Mouse (Mus musculus) heart, embryonic 11.5 days (tissue): ENCODE data around the gene Nlrp9b. TPM values are rescaled to one million over a fixed set of nuclear protein-coding genes. Genes with fewer than 3 reads are reported as not detected.
"Not testable (repeated sequence)": the region's sequence is repeated elsewhere in the genome, so short reads cannot be mapped to it uniquely, and the experiment has no call there.

Experiments used
- ATAC-seq: fragments of 200-750 bp; cut with Nextera tagmentation; replicated peaks from 2 replicates; pipeline ENCODE4 v1.8.0; 2017; ENCODE audit warnings: moderate library complexity; ENCODE audit not compliant: insufficient number of reproducible peaks, low FRiP score, low TSS enrichment
- H3K27ac ChIP-seq: fragments of 300-500 bp; sonication (generic); 2 replicates; pipeline ENCODE4 v1.5.1; 2014; ENCODE audit warnings: mild to moderate bottlenecking, low read depth, low read length
- H3K27me3 ChIP-seq: fragments of 300-500 bp; sonication (generic); 2 replicates; pipeline ENCODE4 v1.6.1; 2014; ENCODE audit warnings: mild to moderate bottlenecking, low read length, mixed read lengths; ENCODE audit not compliant: control insufficient read depth, insufficient read depth
- H3K36me3 ChIP-seq: fragments of 300-500 bp; sonication (generic); 2 replicates; pipeline ENCODE4 v1.6.1; 2014; ENCODE audit warnings: mild to moderate bottlenecking, low read length, moderate library complexity, mixed read lengths; ENCODE audit not compliant: control insufficient read depth, insufficient read depth
- H3K4me1 ChIP-seq: fragments of 300-500 bp; sonication (generic); 2 replicates; pipeline ENCODE4 v1.6.1; 2014; ENCODE audit warnings: low read length; ENCODE audit not compliant: control insufficient read depth, insufficient read depth
- H3K4me2 ChIP-seq: fragments of 300-500 bp; sonication (generic); 2 replicates; pipeline ENCODE4 v1.6.1; 2014; ENCODE audit warnings: mild to moderate bottlenecking, moderate library complexity
- H3K4me3 ChIP-seq: fragments of 300-500 bp; sonication (generic); 2 replicates; pipeline ENCODE4 v1.5.1; 2014; ENCODE audit warnings: low read depth, low read length
- H3K9ac ChIP-seq: fragments of 300-500 bp; sonication (generic); 2 replicates; pipeline ENCODE4 v1.6.1; 2014; ENCODE audit warnings: mild to moderate bottlenecking, low read depth, low read length, moderate library complexity
- H3K9me3 ChIP-seq: fragments of 300-500 bp; sonication (generic); replicated peaks from 2 replicates; pipeline ENCODE4 v1.6.1; 2016; ENCODE audit warnings: low read length; ENCODE audit not compliant: control insufficient read depth
- WGBS: fragments of 180-500 bp; shearing (Covaris S2); extraction: QIAGEN DNeasy Blood & Tissue Kit; methylation state at CpG from one replicate; pipeline ENCODE4 v1.1.7; 2014; ENCODE audit not compliant: insufficient replicate concordance; 5-methylcytosine and 5-hydroxymethylcytosine counted together
- polyA plus RNA-seq: library from polyadenylated mRNA; unstranded; fragments of >200 nt; fragmentation: Nextera tagmentation; extraction: Ambion mirVana; gene quantifications from 2 replicates; pipeline ENCODE4 v1.2.1, GENCODE M21; 2014

Nlrp9b gene
- polyA plus RNA-seq, 1 experiment from 2014 or later: not detected

- 68% methylated on average over 3 of the region's 3 CpGs for WGBS
- not testable (repeated sequence) for ATAC-seq, H3K4me1 ChIP-seq, H3K4me2 ChIP-seq, H3K9me3 ChIP-seq, H3K9ac ChIP-seq, H3K36me3 ChIP-seq, H3K27ac ChIP-seq, H3K27me3 ChIP-seq, H3K4me3 ChIP-seq
These were observed 5.5 kb downstream of the Nlrp9b start for GRCm38 (mm10) chr7:19996721-19997120.

GRCm38 (mm10) chr7:20009987-20010386 lies 18.7 kb downstream of the Nlrp9b start:
- Histone ChIP-seq H3K36me3 (no peaks in the 10 kb centered on the region), H3K9me3 (no peaks in the 10 kb centered on the region; the same call in 1 of the 2 replicates), H3K9ac (no peak overlapping the region), H3K4me2 (no peak overlapping the region), H3K27me3 (no peaks in the 10 kb centered on the region), H3K4me3 (no peak overlapping the region), H3K4me1 (no peaks in the 10 kb centered on the region), H3K27ac (no peak overlapping the region)
- 64% methylated on average over 2 of the region's 2 CpGs for WGBS
- no peak for ATAC-seq

- H3K36me3 ChIP-seq, H3K9me3 ChIP-seq, H3K9ac ChIP-seq, ATAC-seq, H3K4me3 ChIP-seq, H3K27ac ChIP-seq, H3K4me1 ChIP-seq, H3K4me2 ChIP-seq, H3K27me3 ChIP-seq: not testable (repeated sequence)
- WGBS: 56% methylated on average over 4 of the region's 4 CpGs
These were observed 72.8 kb downstream of the Nlrp9b start for GRCm38 (mm10) chr7:20064100-20064499.

GRCm38 (mm10) chr7:20078118-20078517 lies 86.9 kb downstream of the Nlrp9b start:
- not testable (repeated sequence) for H3K9me3 ChIP-seq, ATAC-seq, H3K4me1 ChIP-seq, H3K36me3 ChIP-seq, H3K27ac ChIP-seq, H3K4me3 ChIP-seq, H3K27me3 ChIP-seq, H3K9ac ChIP-seq, H3K4me2 ChIP-seq
- 62% methylated on average over 18 of the region's 18 CpGs for WGBS

GRCm38 (mm10) chr7:20099380-20099779 lies 108.1 kb downstream of the Nlrp9b start, which contains the start of gene Vmn1r91:
Gene Vmn1r91, plus strand, starts transcription at chr7:20099680.
- not testable (repeated sequence) for ATAC-seq, H3K4me2 ChIP-seq, H3K4me3 ChIP-seq, H3K9ac ChIP-seq, H3K4me1 ChIP-seq, H3K27me3 ChIP-seq, H3K36me3 ChIP-seq, H3K27ac ChIP-seq, H3K9me3 ChIP-seq
- WGBS: 80% methylated on average over 5 of the region's 5 CpGs

GRCm38 (mm10) chr7:20122479-20122878 lies 131.2 kb downstream of the Nlrp9b start, which contains the start of gene Gm16442:
Gene Gm16442, minus strand, starts transcription at chr7:20122579.
- not testable (repeated sequence) for H3K4me1 ChIP-seq, H3K9ac ChIP-seq, H3K27me3 ChIP-seq, H3K4me3 ChIP-seq, H3K36me3 ChIP-seq, ATAC-seq, H3K4me2 ChIP-seq, H3K9me3 ChIP-seq, H3K27ac ChIP-seq
- WGBS: no CpG with 5 or more reads among the region's 2 CpGs

Other genes with a start within 250 kb of the Nlrp9b start
- 87.0 and 100 TPM in 2 replicates for gene Nectin2, start 241.0 kb upstream of the Nlrp9b start, polyA plus RNA-seq
- gene Bcam, start 220.4 kb upstream of the Nlrp9b start, polyA plus RNA-seq: 163 and 173 TPM in 2 replicates
- 0.20 and 0.24 TPM in 2 replicates for gene Cblc, start 194.7 kb upstream of the Nlrp9b start, polyA plus RNA-seq
- gene Bcl3, start 168.7 kb upstream of the Nlrp9b start, polyA plus RNA-seq: 1.0 and 1.5 TPM in 2 replicates
- not detected in 2 replicates for gene Gm19345, start 139.5 kb upstream of the Nlrp9b start, polyA plus RNA-seq
- not detected in 2 replicates for gene Ceacam16, start 130.2 kb upstream of the Nlrp9b start, polyA plus RNA-seq
- not detected in 2 replicates for gene Ceacam19, start 103.5 kb upstream of the Nlrp9b start, polyA plus RNA-seq
- gene Pvr, start 70.3 kb upstream of the Nlrp9b start, polyA plus RNA-seq: 12.0 and 13.0 TPM in 2 replicates
- gene Igsf23, start 40.7 kb upstream of the Nlrp9b start, polyA plus RNA-seq: 0.84 and 2.0 TPM in 2 replicates
- gene Ceacam20, start 26.1 kb upstream of the Nlrp9b start, polyA plus RNA-seq: not detected in 2 replicates
- gene Vmn1r91, start 108.2 kb downstream of the Nlrp9b start, polyA plus RNA-seq: not detected in 2 replicates
- not detected in 2 replicates for gene Gm16442, start 131.1 kb downstream of the Nlrp9b start, polyA plus RNA-seq
- not detected in 2 replicates for gene Vmn1r93, start 147.6 kb downstream of the Nlrp9b start, polyA plus RNA-seq
- gene Vmn1r94, start 176.9 kb downstream of the Nlrp9b start, polyA plus RNA-seq: not detected in 2 replicates
- not detected in 2 replicates for gene Vmn1r95, start 202.2 kb downstream of the Nlrp9b start, polyA plus RNA-seq
- not detected in 2 replicates for gene Gm6164, start 214.1 kb downstream of the Nlrp9b start, polyA plus RNA-seq
- gene Gm4498, start 242.4 kb downstream of the Nlrp9b start, polyA plus RNA-seq: not detected in 2 replicates